Mouse (Mus musculus) MEL (cell line): Measurements from ENCODE around the gene Olfr787. TPM values are rescaled to one million over a fixed set of nuclear protein-coding genes. Genes with fewer than 3 reads are reported as not detected.

Source experiments
- DNase-seq: peaks from one replicate; pipeline ENCODE4 v3.0.0; 2011; ENCODE audit warnings: low read depth, low spot score
- H3K27ac ChIP-seq: 2 replicates; pipeline ENCODE4 v1.5.1; 2012; ENCODE audit warnings: low read depth, mild to moderate bottlenecking, control low read depth, low read length, moderate library complexity; ENCODE audit not compliant: control insufficient read depth
- H3K27me3 ChIP-seq, 2 experiments: fragments of 150-350 bp in 1 of 2; sonication (generic) in 1 of 2; 2 replicates each; pipeline ENCODE4 v1.6.1; 2012; ENCODE audit warnings: low read length in 2 of 2, mild to moderate bottlenecking in 2 of 2, improper control_type of control experiment in 1 of 2, moderate library complexity in 1 of 2; ENCODE audit not compliant: insufficient read depth in 2 of 2, control insufficient read depth in 1 of 2
- H3K36me3 ChIP-seq, 2 experiments: 2 replicates each; pipeline ENCODE4 v1.6.1; 2012 to 2014; ENCODE audit warnings: low read length in 2 of 2, improper control_type of control experiment in 1 of 2, inconsistent platforms in 1 of 2, mild to moderate bottlenecking in 1 of 2; ENCODE audit not compliant: insufficient read depth in 2 of 2, control insufficient read depth in 1 of 2
- H3K4me1 ChIP-seq, 2 experiments: fragments of 150-350 bp in 1 of 2; sonication (generic) in 1 of 2; 2 replicates each; pipeline ENCODE4 v1.6.1; 2012; ENCODE audit warnings: low read length in 2 of 2, improper control_type of control experiment in 1 of 2, mild to moderate bottlenecking in 1 of 2; ENCODE audit not compliant: insufficient read depth in 2 of 2, control insufficient read depth in 1 of 2
- H3K4me3 ChIP-seq, 2 experiments: fragments of 150-350 bp in 1 of 2; sonication (generic) in 1 of 2; 2 replicates each; pipeline ENCODE4 v1.5.1; 2012; ENCODE audit warnings: low read depth in 2 of 2, low read length in 2 of 2, mild to moderate bottlenecking in 2 of 2, moderate library complexity in 2 of 2, control low read depth in 1 of 2, improper control_type of control experiment in 1 of 2; ENCODE audit not compliant: control insufficient read depth in 1 of 2, insufficient read depth in 1 of 2
- H3K79me2 ChIP-seq: 2 replicates; pipeline ENCODE4 v1.6.1; 2012; ENCODE audit warnings: mild to moderate bottlenecking, low read length, moderate library complexity; ENCODE audit not compliant: control insufficient read depth, poor library complexity, insufficient read depth
- H3K9ac ChIP-seq: 2 replicates; pipeline ENCODE4 v1.6.1; 2012; ENCODE audit warnings: low read depth, mild to moderate bottlenecking, control low read depth, low read length, moderate library complexity; ENCODE audit not compliant: control insufficient read depth, poor library complexity, severe bottlenecking
- H3K9me3 ChIP-seq: fragments of 150-350 bp; sonication (generic); replicated peaks from 2 replicates; pipeline ENCODE4 v1.6.1; 2012; ENCODE audit warnings: mild to moderate bottlenecking, low read length, improper control_type of control experiment, moderate library complexity; ENCODE audit not compliant: insufficient read depth
- CHD2 ChIP-seq: IDR thresholded peaks from 2 replicates; pipeline ENCODE4 v1.6.1; 2011; ENCODE audit warnings: low read length, improper control_type of control experiment
- CTCF ChIP-seq, 3 experiments: IDR thresholded peaks in 2 of 3; conservative IDR thresholded peaks in 1 of 3; 2 replicates each; pipeline ENCODE4 v1.5.1; 2011 to 2012; ENCODE audit warnings: low read length in 3 of 3, low read depth in 2 of 3, mild to moderate bottlenecking in 2 of 3, improper control_type of control experiment in 1 of 3, inconsistent platforms in 1 of 3, mixed read lengths in 1 of 3, moderate library complexity in 1 of 3; ENCODE audit not compliant: control insufficient read depth in 1 of 3, insufficient read depth in 1 of 3, poor library complexity in 1 of 3, severe bottlenecking in 1 of 3
- ELF1 ChIP-seq: IDR thresholded peaks from 2 replicates; pipeline ENCODE4 v1.6.1; 2014; ENCODE audit warnings: low read depth, mild to moderate bottlenecking, inconsistent platforms, low read length, improper control_type of control experiment, moderate library complexity
- EP300 ChIP-seq, 2 experiments: IDR thresholded peaks; 2 replicates each; pipeline ENCODE4 v1.6.1; 2011; ENCODE audit warnings: improper control_type of control experiment in 2 of 2, low read length in 2 of 2, low read depth in 1 of 2, mild to moderate bottlenecking in 1 of 2
- ETS1 ChIP-seq: IDR thresholded peaks from 2 replicates; pipeline ENCODE4 v1.6.1; 2012; ENCODE audit warnings: low read depth, mild to moderate bottlenecking, inconsistent platforms, low read length, improper control_type of control experiment, moderate library complexity
- JUND ChIP-seq: IDR thresholded peaks from 2 replicates; pipeline ENCODE4 v1.6.1; 2011; ENCODE audit warnings: low read depth, mild to moderate bottlenecking, improper control_type of control experiment, low read length
- MEF2A ChIP-seq: IDR thresholded peaks from 2 replicates; pipeline ENCODE4 v1.6.1; 2014; ENCODE audit warnings: low read depth, mild to moderate bottlenecking, inconsistent platforms, low read length, improper control_type of control experiment; ENCODE audit not compliant: poor library complexity, insufficient replicate concordance, severe bottlenecking; ENCODE audit errors: extremely low read depth
- MXI1 ChIP-seq: IDR thresholded peaks from 2 replicates; pipeline ENCODE4 v1.6.1; 2011; ENCODE audit warnings: mild to moderate bottlenecking, low read depth, low read length, improper control_type of control experiment
- MYB ChIP-seq: IDR thresholded peaks from 2 replicates; pipeline ENCODE4 v1.6.1; 2011; ENCODE audit warnings: mild to moderate bottlenecking, low read depth, low read length, improper control_type of control experiment
- MYC ChIP-seq: IDR thresholded peaks from 2 replicates; pipeline ENCODE4 v1.6.1; 2011; ENCODE audit warnings: low read depth, mild to moderate bottlenecking, low read length, improper control_type of control experiment, moderate library complexity
- NELFE ChIP-seq: IDR thresholded peaks from 2 replicates; pipeline ENCODE4 v1.6.1; 2011; ENCODE audit warnings: low read depth, low read length, improper control_type of control experiment
- POLR2A ChIP-seq, 2 experiments: IDR thresholded peaks; 2 replicates each; pipeline ENCODE4 v1.6.1; 2011 to 2012; ENCODE audit warnings: low read length in 2 of 2, mild to moderate bottlenecking in 2 of 2, control low read depth in 1 of 2, improper control_type of control experiment in 1 of 2, low read depth in 1 of 2, moderate library complexity in 1 of 2; ENCODE audit not compliant: control insufficient read depth in 1 of 2, insufficient read depth in 1 of 2, poor library complexity in 1 of 2
- POLR2AphosphoS5 ChIP-seq: IDR thresholded peaks from 2 replicates; pipeline ENCODE4 v1.6.1; 2012; ENCODE audit warnings: low read depth, borderline replicate concordance, mild to moderate bottlenecking, inconsistent platforms, low read length, moderate library complexity, mixed read lengths
- RCOR1 ChIP-seq: IDR thresholded peaks from 2 replicates; pipeline ENCODE4 v1.6.1; 2012; ENCODE audit warnings: low read depth, mild to moderate bottlenecking, inconsistent platforms, low read length, improper control_type of control experiment
- SIN3A ChIP-seq: IDR thresholded peaks from 2 replicates; pipeline ENCODE4 v1.6.1; 2012; ENCODE audit warnings: low read length, improper control_type of control experiment, inconsistent platforms
- SMC3 ChIP-seq: IDR thresholded peaks from 2 replicates; pipeline ENCODE4 v1.6.1; 2011; ENCODE audit warnings: low read depth, low read length, improper control_type of control experiment
- TAL1 ChIP-seq: IDR thresholded peaks from 2 replicates; pipeline ENCODE4 v1.6.1; 2012; ENCODE audit warnings: mild to moderate bottlenecking, inconsistent platforms, low read length, moderate library complexity, mixed read lengths
- TBP ChIP-seq: IDR thresholded peaks from 2 replicates; pipeline ENCODE4 v1.8.0; 2011; ENCODE audit warnings: low read depth, low read length, improper control_type of control experiment
- USF2 ChIP-seq, 2 experiments: IDR thresholded peaks; 2 replicates each; pipeline ENCODE4 v1.6.1; 2011 to 2012; ENCODE audit warnings: improper control_type of control experiment in 2 of 2, low read length in 2 of 2, borderline replicate concordance in 1 of 2, inconsistent platforms in 1 of 2, low read depth in 1 of 2, mild to moderate bottlenecking in 1 of 2; ENCODE audit not compliant: insufficient read depth in 1 of 2
- ZC3H11A ChIP-seq: IDR thresholded peaks from 2 replicates; pipeline ENCODE4 v1.6.1; 2012; ENCODE audit warnings: low read depth, mild to moderate bottlenecking, inconsistent platforms, low read length, improper control_type of control experiment
- ZKSCAN1 ChIP-seq: IDR thresholded peaks from 2 replicates; pipeline ENCODE4 v1.6.1; 2012; ENCODE audit warnings: low read depth, mild to moderate bottlenecking, inconsistent platforms, low read length, improper control_type of control experiment, moderate library complexity
- ZNF384 ChIP-seq: IDR thresholded peaks from 2 replicates; pipeline ENCODE4 v1.6.1; 2012; ENCODE audit warnings: low read depth, mild to moderate bottlenecking, inconsistent platforms, low read length, improper control_type of control experiment
- polyA plus RNA-seq, 2 experiments: library from polyadenylated mRNA; stranded (reverse) in 1 of 2; unstranded in 1 of 2; fragments of >175 nt in 1 of 2; fragments of >200 nt in 1 of 2; gene quantifications; 2 replicates each; pipeline versions ENCODE4 v1.2.1 to v1.2.4; 2012; ENCODE audit warnings: low replicate concordance in 2 of 2, low read depth in 1 of 2; ENCODE audit not compliant: insufficient read length in 2 of 2, insufficient read depth in 1 of 2, missing spikeins in 1 of 2
- total RNA-seq: library from RNA; depleted of rRNA; stranded (reverse); fragments of 300-350 nt; gene quantifications from 2 replicates; pipeline ENCODE4 v1.2.3, GENCODE M21; 2012

The Olfr787 gene
- total and polyA plus RNA-seq, 3 experiments, result not detected

- no peaks in the 10 kb centered on the region for H3K9me3 ChIP-seq
Observed at GRCm38 (mm10) chr10:129473256-129473655, 11.6 kb downstream of the Olfr787 start.

GRCm38 (mm10) chr10:129473723-129474122 lies 12.1 kb downstream of the Olfr787 start:
- no peak for DNase-seq
- no peaks in the 10 kb centered on the region for H3K9me3 ChIP-seq
- no peaks in the 10 kb centered on the region for H3K79me2 ChIP-seq
- H3K27ac ChIP-seq, result no peak overlapping the region
- H3K36me3 ChIP-seq, result no peaks in the 10 kb centered on the region
- H3K4me3 ChIP-seq, result no peak overlapping the region
- H3K9ac ChIP-seq, result no peak overlapping the region
- H3K4me1 ChIP-seq, result no peaks in the 10 kb centered on the region
- TF ChIP-seq CTCF (IDR thresholded peaks at IDR 0.05 in 2 of 3, conservative IDR thresholded peaks at IDR 0.05 in 1 of 3; ENCODE audit: control insufficient read depth in 1 of 3, insufficient read depth in 1 of 3, low read depth in 2 of 3, low read length in 3 of 3, poor library complexity in 1 of 3, severe bottlenecking in 1 of 3) (no peak), POLR2A (IDR thresholded peaks at IDR 0.05; ENCODE audit: control insufficient read depth in 1 of 2, insufficient read depth in 1 of 2, low read depth in 1 of 2, low read length in 2 of 2, poor library complexity in 1 of 2) (no peak), SMC3 (no peak), MXI1 (no peak), MEF2A (no peak), ZKSCAN1 (no peak), RCOR1 (no peak), USF2 (IDR thresholded peaks at IDR 0.05; ENCODE audit: borderline replicate concordance in 1 of 2, insufficient read depth in 1 of 2, low read depth in 1 of 2, low read length in 2 of 2) (no peak), MYC (no peak), MYB (no peak), TBP (no peak), ELF1 (no peak), TAL1 (no peak)
- TF ChIP-seq, all 39 proteins: peak for 0
- H3K27me3 ChIP-seq, result no peaks in the 10 kb centered on the region

More at GRCm38 (mm10) chr10:129473256-129473655, 11.6 kb downstream of the Olfr787 start:
- Histone ChIP-seq H3K4me3 (no peak overlapping the region), H3K27me3 (no peaks in the 10 kb centered on the region), H3K4me1 (no peaks in the 10 kb centered on the region), H3K27ac (no peak overlapping the region), H3K9ac (no peak overlapping the region), H3K79me2 (no peaks in the 10 kb centered on the region), H3K36me3 (no peaks in the 10 kb centered on the region)
- TF ChIP-seq CTCF (IDR thresholded peaks at IDR 0.05 in 2 of 3, conservative IDR thresholded peaks at IDR 0.05 in 1 of 3; ENCODE audit: control insufficient read depth in 1 of 3, insufficient read depth in 1 of 3, low read depth in 2 of 3, low read length in 3 of 3, poor library complexity in 1 of 3, severe bottlenecking in 1 of 3) (no peak), EP300 (IDR thresholded peaks at IDR 0.05; ENCODE audit: low read depth in 1 of 2, low read length in 2 of 2) (no peak), SMC3 (no peak), NELFE (no peak), CHD2 (no peak), POLR2AphosphoS5 (no peak), ZNF384 (no peak), POLR2A (IDR thresholded peaks at IDR 0.05; ENCODE audit: control insufficient read depth in 1 of 2, insufficient read depth in 1 of 2, low read depth in 1 of 2, low read length in 2 of 2, poor library complexity in 1 of 2) (no peak), ELF1 (no peak), ETS1 (no peak), USF2 (IDR thresholded peaks at IDR 0.05; ENCODE audit: borderline replicate concordance in 1 of 2, insufficient read depth in 1 of 2, low read depth in 1 of 2, low read length in 2 of 2) (no peak), SIN3A (no peak), MYC (no peak), ZC3H11A (no peak), JUND (no peak)
- DNase-seq, result no peak
